Mouse (Mus musculus): ENCODE measurements around the gene March8.

DNA sequence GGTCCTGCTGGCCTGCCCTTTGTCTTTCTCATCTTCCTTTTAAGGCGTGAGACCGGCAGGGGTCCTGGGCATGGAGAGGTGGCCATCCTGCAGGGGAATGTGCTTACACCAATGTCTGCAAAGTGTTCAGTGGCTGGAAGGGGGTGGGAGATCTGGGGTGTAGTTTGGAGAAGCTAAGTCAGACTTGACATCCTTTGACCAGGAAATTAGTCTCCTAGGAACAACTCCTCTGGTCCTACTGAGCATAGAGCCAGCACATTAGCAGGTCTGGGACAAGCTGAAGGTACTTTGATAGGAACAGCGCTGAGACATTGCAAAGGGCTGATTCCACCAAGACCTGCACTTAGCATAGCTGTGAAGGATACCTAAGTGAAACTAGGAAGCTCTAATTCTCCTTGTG, 73.9 kb downstream of the March8 start:
- TF ChIP-seq GATA1 (IDR thresholded peaks at IDR 0.05; ENCODE audit: low read length) (no peak), TAL1 (IDR thresholded peaks at IDR 0.05; ENCODE audit: low read length) (no peak)
